15 mouse cellular contexts compared by ENCODE assay signal in genomic region chr4:106900718-106901117, GRCm38 (mm10).
"Had no signal": no experiment of that assay in that cellular context is flagged by ENCODE, and none has a peak within 500 bp of the region (broad histone marks: within the 10 kb centered on the region; RNA-seq: fewer than 3 reads in every experiment).

No protein-coding gene starts in this region.

- DNase-seq: kidney, adult 8-10 months; kidney, postnatal 4 days; liver, embryonic 13.5 days; lung, adult 18-20 months; right cerebral cortex, postnatal 14 days; thymus, adult 2 months; thymus, postnatal 25 days had no signal

- H3K9ac ChIP-seq: limb, embryonic 13.5 days; liver, embryonic 13.5 days; neural tube, embryonic 15.5 days; stomach, embryonic 15.5 days had no signal

- H3K4me3 ChIP-seq: layer of hippocampus, adult 2 months; limb, embryonic 13.5 days; liver, embryonic 13.5 days; myocyte; neural tube, embryonic 15.5 days; stomach, embryonic 15.5 days had no signal

- ATAC-seq: intestine, postnatal 0 days; midbrain, embryonic 16.5 days had no signal

- H3K9me3 ChIP-seq: limb, embryonic 13.5 days; liver, embryonic 13.5 days; neural tube, embryonic 15.5 days; stomach, embryonic 15.5 days had no signal

- H3K27ac ChIP-seq: kidney, postnatal 0 days; layer of hippocampus, adult 2 months; limb, embryonic 13.5 days; liver, embryonic 13.5 days; neural tube, embryonic 15.5 days; stomach, embryonic 15.5 days had no signal

- H3K36me3 ChIP-seq: limb, embryonic 13.5 days; liver, embryonic 13.5 days; neural tube, embryonic 15.5 days; stomach, embryonic 15.5 days had no signal

- H3K27me3 ChIP-seq: limb, embryonic 13.5 days; neural tube, embryonic 15.5 days; stomach, embryonic 15.5 days had no signal

- H3K4me2 ChIP-seq: limb, embryonic 13.5 days; liver, embryonic 13.5 days; neural tube, embryonic 15.5 days; stomach, embryonic 15.5 days had no signal
